Mouse (Mus musculus) testis, adult 2 months (tissue): ENCODE measurements around the gene Vwa3a. TPM values are rescaled to one million over a fixed set of nuclear protein-coding genes. Genes with fewer than 3 reads are reported as not detected.

ENCODE experiments used
- H3K27ac ChIP-seq: fragments of 200-500 bp; 2 replicates; pipeline ENCODE4 v1.5.1; 2012; ENCODE audit warnings: low read depth, low read length; ENCODE audit not compliant: control insufficient read depth, insufficient read depth
- H3K27me3 ChIP-seq: fragments of 200-500 bp; 2 replicates; pipeline ENCODE4 v1.6.1; 2012; ENCODE audit warnings: mild to moderate bottlenecking, low read length, moderate library complexity; ENCODE audit not compliant: control insufficient read depth, insufficient read depth
- H3K36me3 ChIP-seq: fragments of 200-500 bp; 2 replicates; pipeline ENCODE4 v1.6.1; 2012; ENCODE audit warnings: mild to moderate bottlenecking, low read length; ENCODE audit not compliant: control insufficient read depth, insufficient read depth
- H3K4me1 ChIP-seq: fragments of 200-500 bp; 2 replicates; pipeline ENCODE4 v1.6.1; 2012; ENCODE audit warnings: low read length; ENCODE audit not compliant: control insufficient read depth, insufficient read depth
- H3K4me3 ChIP-seq: fragments of 200-500 bp; 2 replicates; pipeline ENCODE4 v1.5.1; 2012; ENCODE audit warnings: low read depth, mild to moderate bottlenecking, low read length, moderate library complexity, mixed read lengths; ENCODE audit not compliant: control insufficient read depth
- CTCF ChIP-seq: fragments of 200-500 bp; IDR thresholded peaks from 2 replicates; pipeline ENCODE4 v1.5.1; 2012; ENCODE audit warnings: low read depth, mild to moderate bottlenecking, inconsistent platforms, low read length, moderate library complexity; ENCODE audit not compliant: control insufficient read depth, insufficient read depth, insufficient replicate concordance
- POLR2A ChIP-seq: fragments of 200-500 bp; IDR thresholded peaks from 2 replicates; pipeline ENCODE4 v1.6.1; 2012; ENCODE audit warnings: low read depth, mild to moderate bottlenecking, inconsistent platforms, low read length, moderate library complexity; ENCODE audit not compliant: control insufficient read depth
- polyA plus RNA-seq: library from polyadenylated mRNA; depleted of rRNA; stranded (reverse); fragments of >200 nt; gene quantifications from 2 replicates; pipeline ENCODE4 v1.2.3, GENCODE M21; 2012; rRNA removed

Gene Vwa3a
- polyA plus RNA-seq, 1 experiment, result 85.4 TPM

GRCm38 (mm10) chr7:120843852-120844435, 104.8 kb downstream of the Vwa3a start:
- TF ChIP-seq CTCF (no peak), POLR2A (no peak)
- Histone ChIP-seq H3K4me1 (peaks cover 2% of the 10 kb centered on the region; the same call in 1 of the 2 replicates), H3K27me3 (no peaks in the 10 kb centered on the region), H3K36me3 (no peaks in the 10 kb centered on the region), H3K27ac (no peak overlapping the region), H3K4me3 (peak overlapping the region; percentile 79)

- no peaks in the 10 kb centered on the region for H3K36me3 ChIP-seq
- no peak overlapping the region for H3K4me3 ChIP-seq
- H3K4me1 ChIP-seq, result peaks cover 2% of the 10 kb centered on the region; the same call in 1 of the 2 replicates
- TF ChIP-seq POLR2A, result no peak
- TF ChIP-seq CTCF, result no peak
- H3K27ac ChIP-seq, result no peak overlapping the region
- no peaks in the 10 kb centered on the region for H3K27me3 ChIP-seq
These were observed 105.6 kb downstream of the Vwa3a start for GRCm38 (mm10) chr7:120844689-120845088.

- Histone ChIP-seq H3K27ac (no peak overlapping the region), H3K36me3 (no peaks in the 10 kb centered on the region), H3K27me3 (no peaks in the 10 kb centered on the region), H3K4me1 (peaks cover 12% of the 10 kb centered on the region), H3K4me3 (no peak overlapping the region)
- TF ChIP-seq CTCF (no peak), POLR2A (no peak)
These were observed 109.9 kb downstream of the Vwa3a start for GRCm38 (mm10) chr7:120848831-120849512.

GRCm38 (mm10) chr7:120850165-120850564, 111.0 kb downstream of the Vwa3a start:
- H3K4me1 ChIP-seq, result peaks cover 12% of the 10 kb centered on the region
- H3K4me3 ChIP-seq, result no peak overlapping the region; the same call in 1 of the 2 replicates
- H3K36me3 ChIP-seq, result no peaks in the 10 kb centered on the region
- H3K27me3 ChIP-seq, result no peaks in the 10 kb centered on the region
- no peak for TF ChIP-seq POLR2A
- TF ChIP-seq CTCF, result no peak
- H3K27ac ChIP-seq, result no peak overlapping the region

Other genes with a start within 250 kb of the Vwa3a start
- 43.5 and 52.8 TPM in 2 replicates for gene Uqcrc2, start 104.1 kb upstream of the Vwa3a start, polyA plus RNA-seq
- gene Pdzd9, start 69.0 kb upstream of the Vwa3a start, polyA plus RNA-seq, result 85.9 and 97.7 TPM in 2 replicates
- 49.1 and 49.9 TPM in 2 replicates for gene Mosmo, start 61.7 kb upstream of the Vwa3a start, polyA plus RNA-seq
- gene Gm5737, start 73.0 kb downstream of the Vwa3a start, polyA plus RNA-seq, result 0.16 and 0.31 TPM in 2 replicates
- gene Eef2k, start 103.5 kb downstream of the Vwa3a start, polyA plus RNA-seq, result 10.5 and 13.6 TPM in 2 replicates
- gene Polr3e, start 178.4 kb downstream of the Vwa3a start, polyA plus RNA-seq, result 25.8 and 26.9 TPM in 2 replicates
- 31.9 and 32.2 TPM in 2 replicates for gene Cdr2, start 243.0 kb downstream of the Vwa3a start, polyA plus RNA-seq
- 111 and 130 TPM in 2 replicates for gene Mfsd13b, start 243.2 kb downstream of the Vwa3a start, polyA plus RNA-seq